Mouse (Mus musculus) intestine, embryonic 14.5 days (tissue): ENCODE measurements around the gene Smyd2. TPM values are rescaled to one million over a fixed set of nuclear protein-coding genes. Genes with fewer than 3 reads are reported as not detected.

ENCODE experiments used
- ATAC-seq: fragments of 200-750 bp; cut with Nextera tagmentation; replicated peaks from 2 replicates; pipeline ENCODE4 v1.8.0; 2017; ENCODE audit warnings: low read depth, moderate number of reproducible peaks, moderate TSS enrichment, moderate library complexity; ENCODE audit not compliant: low FRiP score, low TSS enrichment
- DNase-seq: peaks from one replicate; pipeline ENCODE4 v3.0.0-alpha.2; 2018; ENCODE audit warnings: low spot score
- H3K27ac ChIP-seq: fragments of 300-500 bp; sonication (generic); 2 replicates; pipeline ENCODE4 v1.5.1; 2014; ENCODE audit warnings: low read depth, mild to moderate bottlenecking, control low read depth
- H3K27me3 ChIP-seq: fragments of 300-500 bp; sonication (generic); replicated peaks from 2 replicates; pipeline ENCODE4 v1.6.1; 2014; ENCODE audit warnings: low read length, control low read depth; ENCODE audit not compliant: control insufficient read depth, insufficient read depth
- H3K36me3 ChIP-seq: fragments of 300-500 bp; sonication (generic); 2 replicates; pipeline ENCODE4 v1.6.1; 2014; ENCODE audit warnings: low read length, control low read depth; ENCODE audit not compliant: control insufficient read depth, insufficient read depth
- H3K4me1 ChIP-seq: fragments of 300-500 bp; sonication (generic); replicated peaks from 2 replicates; pipeline ENCODE4 v1.6.1; 2014; ENCODE audit warnings: low read length, control low read depth, mixed read lengths; ENCODE audit not compliant: control insufficient read depth, insufficient read depth
- H3K4me2 ChIP-seq: fragments of 300-500 bp; sonication (generic); 2 replicates; pipeline ENCODE4 v1.6.1; 2014; ENCODE audit warnings: low read length
- H3K4me3 ChIP-seq: fragments of 300-500 bp; sonication (generic); 2 replicates; pipeline ENCODE4 v1.5.1; 2014; ENCODE audit warnings: low read depth, low read length, control low read depth, mixed read lengths
- H3K9ac ChIP-seq: fragments of 300-500 bp; sonication (generic); 2 replicates; pipeline ENCODE4 v1.6.1; 2014; ENCODE audit warnings: mild to moderate bottlenecking, low read length
- H3K9me3 ChIP-seq: fragments of 300-500 bp; sonication (generic); 2 replicates; pipeline ENCODE4 v1.6.1; 2016; ENCODE audit warnings: low read length, control low read depth; ENCODE audit not compliant: control insufficient read depth
- WGBS: fragments of 180-500 bp; shearing (Covaris S2); extraction: QIAGEN DNeasy Blood & Tissue Kit; methylation state at CpG from one replicate; pipeline ENCODE4 v1.1.7; 2014; 5-methylcytosine and 5-hydroxymethylcytosine counted together
- polyA plus RNA-seq: library from polyadenylated mRNA; unstranded; fragments of >200 nt; fragmentation: Nextera tagmentation; extraction: Ambion mirVana; gene quantifications from 2 replicates; pipeline ENCODE4 v1.2.1, GENCODE M21; 2014

Gene Smyd2
- polyA plus RNA-seq, 1 experiment from 2014 or later = 124 TPM

DNA sequence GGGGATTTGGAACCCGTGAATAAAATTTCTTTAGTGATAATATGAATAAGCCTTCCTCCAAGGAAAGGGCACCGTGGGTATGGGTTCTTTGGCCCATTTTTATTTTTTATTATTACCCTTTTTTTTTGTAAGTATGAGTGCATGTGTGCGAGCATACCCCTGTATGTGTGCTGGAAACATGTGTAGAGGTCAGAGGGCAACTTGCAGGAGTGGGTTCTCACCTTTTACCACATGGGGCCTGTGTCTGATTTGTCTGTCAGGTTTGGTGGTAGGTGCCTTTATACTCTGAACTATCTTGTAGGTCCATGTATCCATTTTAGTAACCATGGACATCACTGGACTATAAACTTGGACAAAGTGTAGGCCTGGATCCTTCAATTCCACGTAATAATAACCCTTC lies 994 bp upstream of the Smyd2 start:
- no peak overlapping the region for H3K4me3 ChIP-seq
- ATAC-seq (no peak), DNase-seq (no peak)
- H3K27ac ChIP-seq = no peak overlapping the region
- no peaks in the 10 kb centered on the region for H3K27me3 ChIP-seq
- H3K4me1 ChIP-seq = peaks cover 12% of the 10 kb centered on the region; the same call in 1 of the 2 replicates
- H3K4me2 ChIP-seq = no peak overlapping the region
- no peaks in the 10 kb centered on the region for H3K36me3 ChIP-seq
- no peaks in the 10 kb centered on the region for H3K9me3 ChIP-seq
- no peak overlapping the region for H3K9ac ChIP-seq
- WGBS = 86% methylated on average over 4 of the region's 4 CpGs

DNA sequence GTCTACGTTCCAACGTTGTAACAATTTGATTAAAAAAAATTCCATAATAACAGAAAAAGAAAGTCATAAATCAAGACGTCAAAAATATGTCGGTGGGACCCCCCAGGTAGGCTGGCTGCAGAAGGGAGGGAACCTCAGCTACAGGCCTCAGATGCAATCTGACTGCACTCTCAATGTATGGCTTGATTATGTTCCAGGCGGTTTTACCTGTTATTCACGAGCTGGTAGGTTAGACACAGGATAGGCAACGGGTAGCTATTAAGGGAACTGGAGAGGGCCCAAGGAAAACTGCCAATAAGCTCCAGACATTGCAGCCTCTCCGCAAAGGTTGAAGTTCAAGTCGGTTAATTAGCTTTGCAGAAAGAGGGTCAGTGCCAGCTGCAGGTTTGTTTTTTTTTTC lies 558 bp upstream of the Smyd2 start:
- Histone ChIP-seq H3K36me3 (no peaks in the 10 kb centered on the region), H3K27me3 (no peaks in the 10 kb centered on the region), H3K4me3 (peak overlapping the region; percentile 89), H3K4me2 (peak overlapping the region; percentile 88), H3K4me1 (peaks cover 12% of the 10 kb centered on the region; the same call in 1 of the 2 replicates), H3K9ac (peak overlapping the region; percentile 87), H3K27ac (peak overlapping the region; percentile 69; the same call in 1 of the 2 replicates), H3K9me3 (no peaks in the 10 kb centered on the region)
- peak; percentile 57 for DNase-seq
- WGBS = 18% methylated on average over 9 of the region's 9 CpGs
- ATAC-seq = peak; percentile 17; the same call in 1 of the 2 replicates

DNA sequence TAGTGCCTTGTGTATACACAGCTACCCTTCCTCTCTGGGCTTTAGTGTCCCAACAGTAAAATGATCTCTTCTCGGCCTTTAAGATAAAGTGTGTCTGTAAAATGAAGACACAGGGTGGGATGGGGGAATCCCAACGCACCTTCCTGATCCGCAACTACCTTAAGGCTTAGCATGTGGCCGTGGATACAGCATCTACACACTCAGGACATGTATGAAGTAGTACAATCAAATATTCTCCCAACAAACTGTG lies 670 bp downstream of the Smyd2 start:
- Histone ChIP-seq H3K27me3 (no peaks in the 10 kb centered on the region), H3K36me3 (no peaks in the 10 kb centered on the region), H3K4me1 (peaks cover 12% of the 10 kb centered on the region; the same call in 1 of the 2 replicates), H3K27ac (peak overlapping the region; percentile 69; the same call in 1 of the 2 replicates), H3K4me3 (peak overlapping the region; percentile 89), H3K9ac (peak overlapping the region; percentile 87), H3K9me3 (no peaks in the 10 kb centered on the region), H3K4me2 (peak overlapping the region; percentile 88)
- DNase-seq (no peak), ATAC-seq (no peak; the same call in 1 of the 2 replicates)
- WGBS = 0% methylated on average over 4 of the region's 4 CpGs

DNA sequence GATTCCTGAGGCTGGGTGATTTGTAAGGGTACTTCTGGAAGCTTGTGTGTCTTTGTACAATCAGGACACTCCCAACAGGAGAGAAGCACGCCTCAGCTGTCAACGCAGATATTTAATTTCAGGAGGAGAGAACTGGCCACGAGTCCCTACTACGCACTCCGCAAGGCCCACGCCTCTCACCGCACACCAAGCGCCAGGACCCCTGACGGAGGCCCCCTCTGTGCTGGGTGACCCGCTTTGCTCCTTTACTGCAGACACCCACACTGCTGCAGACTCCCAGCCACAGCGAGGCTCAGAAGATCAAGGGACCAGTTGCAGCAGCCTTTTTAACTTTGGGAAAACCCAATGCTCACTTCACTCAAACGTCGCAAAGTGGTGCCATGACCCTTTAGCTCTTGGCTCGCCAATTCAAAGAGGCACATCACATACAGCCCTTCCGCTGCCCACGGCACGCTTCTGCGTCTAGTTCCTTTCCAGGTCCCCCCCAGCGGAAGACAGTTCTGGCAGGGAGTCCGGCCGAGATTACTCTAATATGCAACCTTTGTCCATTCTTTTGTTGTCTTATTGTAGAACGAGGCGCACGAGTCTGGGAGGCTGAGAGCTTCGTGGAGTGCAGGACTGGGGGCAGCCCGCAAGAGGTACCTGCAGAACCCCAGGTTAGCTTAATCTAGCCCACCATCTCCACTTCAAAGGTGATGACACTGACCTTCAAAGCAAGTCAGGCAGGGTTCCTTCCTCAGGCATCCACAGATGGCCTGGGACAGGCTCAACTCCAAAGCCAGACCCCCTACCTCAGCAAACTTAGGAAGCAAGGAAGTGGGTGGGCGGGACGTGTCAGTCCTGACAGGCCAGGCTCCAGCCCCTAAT lies 1.2 kb downstream of the Smyd2 start:
- H3K27ac ChIP-seq = no peak overlapping the region

DNA sequence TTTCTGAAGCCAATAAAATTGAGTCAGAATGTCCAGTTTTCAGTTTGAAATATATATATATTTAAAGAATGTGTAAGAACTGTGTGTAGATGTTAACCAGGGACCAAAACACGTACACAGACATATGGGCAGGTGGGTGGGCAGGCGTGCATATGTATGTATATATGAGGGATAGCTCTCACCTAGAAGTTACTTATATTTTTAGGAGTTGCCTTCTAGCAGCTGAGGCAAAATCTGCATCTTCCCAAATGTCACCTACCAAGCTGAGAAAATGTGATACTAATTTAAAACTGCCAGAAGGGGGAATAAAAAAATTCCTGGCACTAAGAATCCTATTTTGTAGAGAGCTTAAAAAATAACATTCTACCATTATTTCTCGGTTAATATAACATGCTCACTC lies 2.4 kb downstream of the Smyd2 start:
- DNase-seq (no peak), ATAC-seq (no peak)
- Histone ChIP-seq H3K4me1 (peaks cover 12% of the 10 kb centered on the region; the same call in 1 of the 2 replicates), H3K9ac (no peak overlapping the region), H3K4me2 (no peak overlapping the region), H3K27me3 (no peaks in the 10 kb centered on the region), H3K36me3 (no peaks in the 10 kb centered on the region), H3K4me3 (no peak overlapping the region), H3K9me3 (no peaks in the 10 kb centered on the region), H3K27ac (no peak overlapping the region)
- 87% methylated on average over 3 of the region's 3 CpGs for WGBS

More for the DNA sequence above, 1.2 kb downstream of the Smyd2 start:
- peak; percentile 41; the same call in 1 of the 2 replicates for ATAC-seq
- Histone ChIP-seq H3K4me2 (peak overlapping the region; percentile 88), H3K36me3 (no peaks in the 10 kb centered on the region), H3K9ac (peak overlapping the region; percentile 87), H3K27me3 (no peaks in the 10 kb centered on the region), H3K9me3 (no peaks in the 10 kb centered on the region), H3K4me1 (peaks cover 12% of the 10 kb centered on the region; the same call in 1 of the 2 replicates), H3K4me3 (peak overlapping the region; percentile 89)
- peak; percentile 71 for DNase-seq
- 39% methylated on average over 28 of the region's 28 CpGs for WGBS

DNA sequence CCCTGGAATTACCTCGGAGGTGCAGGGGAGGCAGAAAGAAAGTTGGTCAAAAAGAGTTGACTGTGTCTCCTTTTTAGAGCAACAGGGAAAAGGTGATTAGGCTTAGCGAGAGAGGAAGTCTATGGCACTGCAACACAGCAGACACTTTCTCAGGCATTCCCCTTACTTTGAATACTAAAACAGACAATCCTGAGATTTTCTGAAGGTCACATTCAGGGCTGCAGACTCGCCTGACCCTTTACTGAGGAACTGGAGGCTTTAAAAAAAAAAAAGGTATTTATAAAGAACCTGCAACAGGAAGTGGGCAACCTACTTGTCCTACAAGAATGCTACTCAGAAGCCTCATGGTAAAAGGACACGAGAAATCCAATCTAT lies 5.0 kb downstream of the Smyd2 start:
- no peaks in the 10 kb centered on the region for H3K9me3 ChIP-seq
- DNase-seq (no peak), ATAC-seq (no peak)
- H3K36me3 ChIP-seq = peaks cover 9% of the 10 kb centered on the region; the same call in 1 of the 2 replicates
- H3K4me3 ChIP-seq = no peak overlapping the region
- 50% methylated on average over 4 of the region's 4 CpGs for WGBS
- no peak overlapping the region for H3K9ac ChIP-seq
- H3K4me2 ChIP-seq = no peak overlapping the region
- H3K4me1 ChIP-seq = peaks cover 12% of the 10 kb centered on the region; the same call in 1 of the 2 replicates
- no peak overlapping the region for H3K27ac ChIP-seq
- H3K27me3 ChIP-seq = no peaks in the 10 kb centered on the region

DNA sequence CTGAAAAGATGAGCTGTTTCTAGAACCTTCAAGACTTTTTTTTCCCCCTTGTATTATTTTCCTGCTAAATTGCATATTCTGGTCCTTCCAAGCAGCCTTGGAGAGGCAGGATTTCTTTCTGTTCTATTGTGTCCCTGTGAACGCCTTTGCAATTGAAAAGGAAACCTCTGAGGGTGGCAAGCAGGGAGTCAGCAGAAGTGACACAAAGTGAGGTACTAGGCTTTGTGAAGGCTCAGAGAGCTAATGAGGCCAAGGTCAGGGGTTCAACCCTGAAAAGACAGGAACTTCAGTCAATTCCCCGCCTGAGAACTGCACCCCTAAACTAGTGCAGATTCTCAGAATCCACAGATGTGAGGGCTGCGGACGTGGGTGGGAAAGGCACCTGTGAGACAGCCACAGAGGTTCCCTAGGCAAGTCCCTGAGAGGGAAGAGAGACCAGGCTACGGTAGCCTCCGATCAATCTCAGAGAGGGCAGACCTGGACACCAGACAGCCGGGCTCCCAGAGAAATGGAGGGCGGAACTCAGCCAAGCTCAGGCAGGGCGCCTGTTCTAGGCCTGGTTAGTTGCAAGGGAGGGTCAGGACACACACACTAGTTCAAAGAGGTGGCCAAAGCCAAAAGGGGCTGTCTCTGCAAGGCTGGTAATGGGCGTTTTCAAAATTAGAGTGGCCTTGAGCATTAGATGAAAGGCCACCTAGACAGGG lies 5.6 kb downstream of the Smyd2 start:
- peaks cover 9% of the 10 kb centered on the region; the same call in 1 of the 2 replicates for H3K36me3 ChIP-seq
- H3K4me3 ChIP-seq = no peak overlapping the region
- no peaks in the 10 kb centered on the region for H3K9me3 ChIP-seq
- H3K27me3 ChIP-seq = no peaks in the 10 kb centered on the region
- H3K4me2 ChIP-seq = no peak overlapping the region
- 66% methylated on average over 10 of the region's 10 CpGs for WGBS
- H3K9ac ChIP-seq = no peak overlapping the region
- H3K27ac ChIP-seq = no peak overlapping the region
- no peak for ATAC-seq
- DNase-seq = no peak
- peaks cover 12% of the 10 kb centered on the region; the same call in 1 of the 2 replicates for H3K4me1 ChIP-seq

DNA sequence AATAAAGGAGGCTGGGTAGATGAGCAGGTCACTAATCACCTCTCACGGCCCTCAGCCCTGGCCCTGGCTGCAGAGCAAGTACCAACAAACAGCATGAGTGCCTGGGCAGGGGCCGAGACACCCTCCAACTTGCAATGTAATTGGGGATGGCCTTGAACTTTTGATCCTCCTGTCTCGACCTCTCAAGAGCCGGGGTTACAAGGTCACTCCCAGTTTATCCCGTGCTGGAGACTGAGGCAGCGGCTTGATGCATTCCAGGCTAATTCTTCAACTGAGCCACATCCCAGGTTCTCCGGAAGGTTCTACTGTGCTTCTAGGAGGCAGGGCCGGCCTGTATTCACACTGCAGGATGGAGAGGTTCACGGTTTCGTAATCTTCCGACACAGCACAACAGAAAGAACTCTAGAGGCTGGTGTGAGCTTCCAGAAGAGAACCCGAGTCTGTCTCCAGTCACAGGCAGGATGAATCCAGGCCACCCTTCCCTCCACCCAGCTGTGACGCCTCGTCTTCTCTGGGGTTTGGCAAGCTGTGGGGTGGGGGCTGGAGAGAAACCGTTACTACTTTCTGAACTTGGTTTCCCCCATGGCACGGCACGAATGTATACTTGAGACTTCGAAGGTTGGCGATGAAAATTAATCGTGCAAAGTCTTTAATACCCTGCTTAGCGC lies 8.9 kb downstream of the Smyd2 start:
- Histone ChIP-seq H3K27me3 (no peaks in the 10 kb centered on the region), H3K4me1 (peaks cover 7% of the 10 kb centered on the region), H3K27ac (no peak overlapping the region), H3K9ac (no peak overlapping the region), H3K4me2 (no peak overlapping the region), H3K9me3 (no peaks in the 10 kb centered on the region), H3K36me3 (peaks cover 16% of the 10 kb centered on the region; the same call in 1 of the 2 replicates), H3K4me3 (no peak overlapping the region)
- no peak for ATAC-seq
- WGBS = 78% methylated on average over 21 of the region's 21 CpGs
- DNase-seq = no peak
